Mouse (Mus musculus) hematopoietic stem cell, adult 5-6 weeks (primary cell): Measurements from ENCODE around the gene Ccl25. TPM values are rescaled to one million over a fixed set of nuclear protein-coding genes. Genes with fewer than 3 reads are reported as not detected.
A peak's percentile ranks its signal among the peaks of the same experiment; 100 is the strongest.
"Not testable (repeated sequence)": the region's sequence is repeated elsewhere in the genome, so short reads cannot be mapped to it uniquely, and the experiment has no call there.

Experiments
- ATAC-seq, 2 experiments: fragments of 125-278 bp in 1 of 2; replicated peaks in 1 of 2; 2 replicates each; pipeline ENCODE4 v1.8.0; 2016 to 2017; ENCODE audit warnings: inconsistent platforms in 2 of 2, mild to moderate bottlenecking in 2 of 2, moderate number of reproducible peaks in 2 of 2, low read depth in 1 of 2, moderate TSS enrichment in 1 of 2; ENCODE audit not compliant: low FRiP score in 2 of 2, poor library complexity in 2 of 2, severe bottlenecking in 2 of 2, insufficient read depth in 1 of 2, low TSS enrichment in 1 of 2
- total RNA-seq: library from RNA; stranded (forward); fragments of 172-1452, 232-1000 nt; gene quantifications from 2 replicates; pipeline ENCODE4 v1.2.3, GENCODE M21; 2017

The Ccl25 gene
- total RNA-seq, 1 experiment from 2014 or later = 9.6 TPM

DNA sequence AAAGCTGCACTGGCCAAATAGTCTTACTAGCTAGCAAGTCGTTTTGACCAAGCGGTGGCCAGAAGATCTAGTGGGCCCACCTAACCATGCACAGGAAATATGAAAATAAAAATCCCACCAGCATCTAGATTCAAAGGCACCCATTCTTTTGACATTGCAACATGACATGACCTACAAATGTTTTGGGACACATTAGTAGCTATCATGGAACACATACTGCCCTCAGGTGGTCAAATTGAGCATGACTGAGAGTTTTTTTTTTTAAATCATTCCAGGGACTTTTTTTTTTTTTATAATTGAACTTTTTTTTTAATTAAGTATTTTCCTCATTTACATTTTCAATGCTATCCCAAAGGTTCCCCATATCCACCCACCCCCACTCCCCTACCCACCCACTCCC, 47.6 kb downstream of the Ccl25 start:
- ATAC-seq = no peak

DNA sequence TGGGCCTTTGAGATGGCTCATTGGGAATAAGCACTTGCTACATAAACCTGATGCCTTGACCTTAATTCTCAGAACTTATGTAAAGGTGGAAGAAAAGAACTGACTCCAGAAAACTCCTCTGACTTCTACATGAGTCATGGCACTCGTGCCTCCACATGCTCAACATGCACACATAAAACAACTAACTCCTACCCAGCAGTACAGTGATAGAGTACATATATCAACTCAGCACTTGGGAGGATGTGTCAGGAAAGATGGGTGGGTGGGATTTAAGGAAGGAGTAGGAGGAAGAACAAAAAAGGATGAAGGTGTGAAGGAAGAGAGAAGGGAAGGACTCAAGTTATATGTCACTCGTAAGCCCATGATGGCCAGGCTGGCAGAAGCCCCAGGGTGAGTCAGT, 76.4 kb downstream of the Ccl25 start:
- no peak for ATAC-seq

DNA sequence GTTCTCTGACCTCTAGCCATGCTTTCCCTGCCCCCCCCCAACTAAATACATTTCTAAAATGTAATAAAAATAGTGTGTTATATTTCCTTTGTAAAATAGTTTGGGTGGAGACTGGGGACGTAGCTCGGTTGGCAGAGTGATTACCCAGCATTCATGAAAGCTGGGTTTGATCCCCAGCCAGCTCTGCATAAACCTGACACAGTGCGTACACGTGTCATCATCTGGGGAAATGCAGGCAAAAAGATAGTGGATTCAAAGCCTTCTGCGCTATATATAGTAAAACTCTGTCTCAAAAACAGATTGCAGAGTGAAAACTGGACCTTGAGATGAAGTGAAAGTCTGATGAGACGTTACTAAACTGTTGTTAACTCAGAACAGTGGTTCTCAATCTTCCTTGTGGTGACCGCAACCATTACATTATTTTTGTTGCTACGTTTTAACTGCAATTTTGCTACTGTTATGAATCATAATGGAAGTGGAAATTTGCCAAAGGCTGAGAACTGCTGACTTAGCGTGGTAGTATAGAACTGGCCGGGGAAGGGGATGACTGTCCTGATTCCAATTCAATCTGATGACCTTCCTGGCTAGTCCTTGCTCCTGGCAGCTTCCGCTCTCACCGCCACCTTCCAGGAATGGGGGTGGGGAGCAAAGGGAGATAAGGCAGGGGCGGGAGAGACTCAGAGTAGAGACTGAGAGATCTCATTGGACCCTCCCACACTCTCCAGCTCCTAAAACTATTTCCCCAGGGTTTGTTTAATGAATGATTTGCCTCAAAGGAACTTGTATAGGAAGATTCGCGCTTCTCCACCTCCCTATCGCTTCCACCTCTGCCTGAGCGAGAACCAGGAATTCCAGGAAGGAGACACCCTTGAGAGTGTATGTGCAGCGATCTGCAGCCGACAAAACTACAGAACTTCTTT, 79.2 kb downstream of the Ccl25 start:
- 0 out of 4 replicates have a peak, but pooled peaks of 1 of the 2 experiments have one; percentile 13 for ATAC-seq

DNA sequence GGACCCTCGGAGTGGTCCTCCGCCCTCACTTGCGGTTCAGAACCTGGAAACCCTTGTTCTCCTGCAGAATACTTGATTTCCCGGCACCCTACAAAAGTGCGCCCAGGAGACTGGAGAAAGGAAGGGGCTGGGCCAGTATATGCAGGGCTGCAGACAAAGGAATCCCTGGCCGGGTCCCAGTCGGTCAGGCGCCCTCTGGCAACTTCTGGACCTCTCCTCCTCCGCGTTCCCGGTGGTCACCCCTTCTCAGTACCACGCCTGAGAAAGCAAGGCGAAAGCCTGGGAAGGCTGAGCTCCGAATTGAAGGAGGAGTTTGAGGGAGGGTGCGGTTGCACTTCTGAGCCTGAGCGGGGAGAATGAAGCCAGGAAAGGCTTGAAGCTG, 79.9 kb downstream of the Ccl25 start:
- ATAC-seq = no peak

DNA sequence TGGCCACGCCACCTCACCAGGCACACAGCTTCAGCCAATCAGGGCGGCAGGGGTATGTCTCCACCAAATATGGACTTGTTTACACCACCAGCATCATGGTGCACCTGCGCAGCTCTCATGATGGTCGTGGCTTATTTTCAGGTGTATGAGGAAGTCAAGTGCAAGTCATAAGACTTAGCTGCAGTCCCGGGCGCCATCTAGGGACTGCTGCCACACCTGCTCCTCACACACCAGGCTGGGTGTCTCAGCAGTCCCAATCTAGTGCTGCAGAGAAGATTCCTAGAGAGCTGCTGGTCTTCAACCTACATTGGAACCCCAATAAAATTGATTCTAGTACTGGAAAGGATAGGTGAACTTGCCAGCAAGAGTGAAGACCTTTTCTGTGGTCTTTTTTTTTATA, 83.4 kb downstream of the Ccl25 start:
- not testable (repeated sequence) for ATAC-seq

Other genes with a start within 250 kb of the Ccl25 start
- gene Cd209f, start 219.4 kb upstream of the Ccl25 start, total RNA-seq = 0.19 TPM in 1 of 2 replicates, not detected in the other
- gene Cd209g, start 191.1 kb upstream of the Ccl25 start, total RNA-seq = 1.1 TPM in 1 of 2 replicates, not detected in the other
- 9.3 and 14.3 TPM in 2 replicates for gene Evi5l, start 158.6 kb upstream of the Ccl25 start, total RNA-seq
- 0.30 and 0.63 TPM in 2 replicates for gene Prr36, start 107.8 kb upstream of the Ccl25 start, total RNA-seq
- gene Lrrc8e, start 98.4 kb upstream of the Ccl25 start, total RNA-seq = not detected in 2 replicates
- gene Map2k7, start 86.5 kb upstream of the Ccl25 start, total RNA-seq = 35.7 and 51.6 TPM in 2 replicates
- 1.3 TPM in 1 of 2 replicates, not detected in the other for gene Gm49320, start 86.3 kb upstream of the Ccl25 start, total RNA-seq
- gene Tgfbr3l, start 77.0 kb upstream of the Ccl25 start, total RNA-seq = 1.6 and 6.0 TPM in 2 replicates
- gene Snapc2, start 72.1 kb upstream of the Ccl25 start, total RNA-seq = 12.8 and 13.9 TPM in 2 replicates
- gene Ctxn1, start 65.9 kb upstream of the Ccl25 start, total RNA-seq = 4.7 and 7.3 TPM in 2 replicates
- gene Timm44, start 49.3 kb upstream of the Ccl25 start, total RNA-seq = 126 and 143 TPM in 2 replicates
- 67.0 and 88.5 TPM in 2 replicates for gene Elavl1, start 203 bp downstream of the Ccl25 start, total RNA-seq
- 13.3 and 18.8 TPM in 2 replicates for gene Cers4, start 167.8 kb downstream of the Ccl25 start, total RNA-seq